Mouse (Mus musculus) small intestine, adult 2 months (tissue): ENCODE data around the gene 1700001J03Rik. TPM values are rescaled to one million over a fixed set of nuclear protein-coding genes. Genes with fewer than 3 reads are reported as not detected.
"Not testable (repeated sequence)": the region's sequence is repeated elsewhere in the genome, so short reads cannot be mapped to it uniquely, and the experiment has no call there.

Experiments
- H3K27ac ChIP-seq: fragments of 200-500 bp; 2 replicates; pipeline ENCODE4 v1.5.1; 2012; ENCODE audit warnings: low read depth, low read length, control low read depth, inconsistent platforms; ENCODE audit not compliant: insufficient read depth
- H3K27me3 ChIP-seq: fragments of 200-500 bp; 2 replicates; pipeline ENCODE4 v1.6.1; 2012; ENCODE audit warnings: mild to moderate bottlenecking, moderate library complexity, low read length, inconsistent platforms; ENCODE audit not compliant: control insufficient read depth, insufficient read depth
- H3K36me3 ChIP-seq: fragments of 200-500 bp; 2 replicates; pipeline ENCODE4 v1.6.1; 2012; ENCODE audit warnings: mild to moderate bottlenecking, low read length, control low read depth, inconsistent platforms; ENCODE audit not compliant: control insufficient read depth, insufficient read depth
- H3K4me1 ChIP-seq: fragments of 200-500 bp; 2 replicates; pipeline ENCODE4 v1.6.1; 2012; ENCODE audit warnings: low read length, inconsistent platforms, mixed read lengths; ENCODE audit not compliant: control insufficient read depth, insufficient read depth, insufficient read length
- H3K4me3 ChIP-seq: fragments of 200-500 bp; 2 replicates; pipeline ENCODE4 v1.5.1; 2012; ENCODE audit warnings: low read depth, mild to moderate bottlenecking, control low read depth, inconsistent platforms, low read length, moderate library complexity
- CTCF ChIP-seq: fragments of 200-500 bp; IDR thresholded peaks from 2 replicates; pipeline ENCODE4 v1.5.1; 2012; ENCODE audit warnings: low read depth, mild to moderate bottlenecking, control low read depth, inconsistent platforms, low read length, moderate library complexity, mixed read lengths; ENCODE audit not compliant: insufficient replicate concordance, insufficient read length; ENCODE audit errors: extremely low read depth
- POLR2A ChIP-seq: fragments of 200-500 bp; IDR thresholded peaks from 2 replicates; pipeline ENCODE4 v1.6.1; 2012; ENCODE audit warnings: low read depth, mild to moderate bottlenecking, control low read depth, inconsistent platforms, low read length, moderate library complexity
- WGBS: fragments of 180-500 bp; shearing (Covaris S2); methylation state at CpG from one replicate; pipeline ENCODE4 v1.1.7; 2018; 5-methylcytosine and 5-hydroxymethylcytosine counted together
- polyA plus RNA-seq: library from polyadenylated mRNA; depleted of rRNA; stranded (reverse); fragments of >200 nt; gene quantifications from 2 replicates; pipeline ENCODE4 v1.2.3, GENCODE M21; 2012

The 1700001J03Rik gene
- polyA plus RNA-seq, 1 experiment, result 0.33 TPM

DNA sequence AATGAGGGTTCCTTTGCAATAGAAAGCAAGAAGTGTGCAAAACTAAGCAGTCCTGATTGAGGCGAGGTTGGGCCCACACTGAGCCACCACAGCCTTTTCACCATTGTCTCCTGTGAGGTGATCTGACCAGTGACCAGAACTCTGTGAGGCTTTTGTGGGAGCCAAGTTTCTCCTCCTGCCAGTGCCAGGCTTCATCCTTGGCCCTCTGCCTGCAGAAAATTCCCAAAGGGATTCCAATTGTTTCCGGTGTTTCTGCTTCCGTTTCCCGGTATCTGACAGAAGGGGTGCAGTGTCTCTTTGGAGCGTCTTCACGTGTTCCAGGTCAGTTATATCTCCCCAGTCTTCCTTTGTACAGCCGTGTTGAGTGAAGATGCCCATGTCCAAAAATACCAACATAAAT, 3.6 kb upstream of the 1700001J03Rik start:
- Histone ChIP-seq H3K27me3 (no peaks in the 10 kb centered on the region), H3K4me3 (no peak overlapping the region), H3K36me3 (no peaks in the 10 kb centered on the region), H3K4me1 (no peaks in the 10 kb centered on the region), H3K27ac (no peak overlapping the region)
- TF ChIP-seq CTCF, result no peak
- TF ChIP-seq POLR2A, result no peak
- WGBS, result 90% methylated on average over 7 of the region's 7 CpGs

DNA sequence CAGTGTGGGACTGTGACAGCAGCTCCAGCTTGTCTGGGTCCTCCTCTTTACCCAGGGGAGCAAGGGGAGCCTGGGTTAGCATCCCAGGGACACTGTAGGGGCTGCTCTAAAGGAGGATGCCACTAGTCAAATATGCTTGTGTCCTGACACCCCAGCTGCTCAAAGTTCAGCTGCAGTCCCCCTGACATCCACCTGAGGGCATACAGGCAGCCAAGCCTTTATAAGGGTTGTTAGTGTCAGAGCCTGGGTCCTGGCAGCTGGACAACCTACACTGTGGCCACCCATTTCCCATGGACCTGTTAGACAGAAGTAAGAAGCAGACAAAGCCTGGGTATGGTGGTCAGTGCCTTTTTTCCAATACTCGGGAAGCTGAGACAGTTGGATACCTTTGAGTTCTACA, 3.0 kb upstream of the 1700001J03Rik start:
- H3K4me3 ChIP-seq, result no peak overlapping the region
- 86% methylated on average over 1 of the region's 1 CpGs for WGBS
- H3K27ac ChIP-seq, result no peak overlapping the region
- no peaks in the 10 kb centered on the region for H3K36me3 ChIP-seq
- TF ChIP-seq POLR2A, result no peak
- no peak for TF ChIP-seq CTCF
- H3K4me1 ChIP-seq, result no peaks in the 10 kb centered on the region
- H3K27me3 ChIP-seq, result no peaks in the 10 kb centered on the region

DNA sequence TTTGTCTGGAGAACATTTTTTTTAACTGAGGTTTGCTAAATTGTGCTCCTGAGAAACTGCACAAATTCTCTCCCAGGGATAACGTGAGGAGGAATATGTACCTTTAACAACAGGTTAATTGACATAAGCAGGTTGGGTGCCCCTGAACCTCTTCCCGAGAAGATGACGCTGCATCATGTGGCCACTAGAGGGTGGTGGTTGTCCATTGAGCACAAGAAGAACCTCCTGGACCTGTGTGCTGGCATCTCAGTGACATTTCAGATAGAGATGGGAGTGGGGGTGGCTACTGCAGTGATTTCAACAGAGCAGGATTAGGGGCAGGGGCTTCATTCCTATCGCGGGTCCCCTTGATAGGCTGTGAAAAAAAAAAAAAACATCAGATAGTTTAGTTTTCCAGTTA, 2.3 kb upstream of the 1700001J03Rik start:
- H3K27me3 ChIP-seq, H3K27ac ChIP-seq, H3K4me3 ChIP-seq, H3K4me1 ChIP-seq, H3K36me3 ChIP-seq: not testable (repeated sequence)
- TF ChIP-seq CTCF, result peak; percentile 73
- WGBS, result 12% methylated on average over 5 of the region's 5 CpGs

DNA sequence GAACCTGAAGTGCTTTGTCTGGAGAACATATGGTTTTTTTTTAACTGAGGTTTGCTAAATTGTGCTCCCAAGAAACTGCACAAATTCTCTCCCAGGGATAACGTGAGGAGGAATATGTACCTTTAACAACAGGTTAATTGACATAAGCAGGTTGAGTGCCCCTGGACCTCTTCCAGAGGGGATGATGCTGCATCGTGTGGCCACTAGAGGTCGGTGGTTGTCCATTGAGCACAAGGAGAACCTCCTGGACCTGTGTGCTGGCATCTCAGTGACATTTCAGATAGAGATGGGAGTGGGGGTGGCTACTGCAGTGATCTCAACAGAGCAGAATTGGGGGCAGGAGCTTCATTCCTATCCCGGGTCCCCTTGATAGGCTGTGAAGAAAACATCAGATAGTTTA, 12.4 kb downstream of the 1700001J03Rik start:
- not testable (repeated sequence) for H3K36me3 ChIP-seq, H3K4me1 ChIP-seq, H3K27ac ChIP-seq, H3K4me3 ChIP-seq, H3K27me3 ChIP-seq
- 37% methylated on average over 4 of the region's 4 CpGs for WGBS

DNA sequence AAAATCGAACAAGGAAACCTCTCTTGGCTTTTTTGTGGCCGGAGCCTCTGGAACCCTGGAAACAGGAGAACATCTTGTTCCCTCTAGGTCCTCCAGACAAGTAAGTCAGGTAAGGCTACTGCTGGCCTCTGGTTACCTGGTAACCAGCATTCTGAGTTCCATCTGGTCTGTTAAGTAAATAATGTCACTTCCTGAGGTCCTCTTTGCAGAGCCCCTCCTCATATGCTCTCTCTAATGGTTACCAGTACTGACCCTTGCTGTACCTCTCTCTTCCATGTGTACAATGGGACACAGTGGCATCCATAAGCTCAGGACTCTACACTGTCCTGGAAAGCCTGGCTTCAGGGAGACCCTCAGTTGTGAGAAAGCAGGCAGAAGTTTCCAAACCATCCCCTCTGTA, 14.5 kb downstream of the 1700001J03Rik start, which contains the start of gene Gm6309:
TSS of gene Gm6309 (minus strand) at position 101 of the 400 bp plus-strand sequence.
- 72% methylated on average over 2 of the region's 2 CpGs for WGBS
- H3K36me3 ChIP-seq, H3K27me3 ChIP-seq, H3K4me1 ChIP-seq, H3K27ac ChIP-seq, H3K4me3 ChIP-seq: not testable (repeated sequence)

DNA sequence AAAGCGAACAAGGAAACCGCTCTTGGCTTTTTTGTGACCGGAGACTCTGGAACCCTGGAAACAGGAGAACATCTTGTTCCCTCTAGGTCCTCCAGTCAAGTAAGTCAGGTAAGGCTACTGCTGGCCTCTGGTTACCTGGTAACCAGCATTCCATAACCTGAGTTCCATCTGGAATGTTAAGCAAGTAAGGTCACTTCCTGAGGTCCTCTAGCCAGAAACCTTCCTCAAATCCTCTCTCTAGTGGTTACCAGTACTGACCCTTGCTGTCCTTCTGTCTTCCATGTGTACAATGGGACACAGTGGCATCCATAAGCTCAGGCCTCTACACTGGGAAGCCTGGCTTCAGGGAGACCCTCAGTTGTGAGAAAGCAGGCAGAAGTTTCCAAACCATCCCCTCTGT, 24.7 kb downstream of the 1700001J03Rik start, which contains the start of gene Gm5565:
TSS of gene Gm5565 (minus strand) at position 101 of the 400 bp plus-strand sequence.
- not testable (repeated sequence) for H3K27ac ChIP-seq, H3K4me3 ChIP-seq, H3K27me3 ChIP-seq, H3K4me1 ChIP-seq, H3K36me3 ChIP-seq
- 100% methylated on average over 3 of the region's 3 CpGs for WGBS

DNA sequence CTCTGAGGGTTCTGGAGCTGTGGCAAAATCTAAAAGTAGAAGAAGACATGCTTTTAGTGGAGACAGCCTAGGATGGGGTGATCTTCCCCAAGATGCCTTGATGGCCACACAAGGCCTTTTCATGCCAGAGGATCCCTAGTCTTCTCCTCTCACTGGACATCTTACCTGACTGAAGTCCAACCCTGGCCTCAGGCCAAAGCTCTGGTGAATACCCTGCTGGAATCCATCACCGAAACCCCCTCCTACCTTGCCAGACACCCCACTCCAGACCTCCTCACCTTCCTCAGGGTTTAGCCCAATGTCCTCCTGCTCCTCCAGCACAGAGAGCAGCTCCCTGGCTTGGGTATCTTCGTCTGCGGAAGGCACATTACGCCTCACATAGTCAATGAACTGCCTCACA, 26.8 kb downstream of the 1700001J03Rik start:
- H3K4me3 ChIP-seq, H3K27me3 ChIP-seq, H3K36me3 ChIP-seq, H3K4me1 ChIP-seq, H3K27ac ChIP-seq: not testable (repeated sequence)
- WGBS, result 98% methylated on average over 4 of the region's 4 CpGs

DNA sequence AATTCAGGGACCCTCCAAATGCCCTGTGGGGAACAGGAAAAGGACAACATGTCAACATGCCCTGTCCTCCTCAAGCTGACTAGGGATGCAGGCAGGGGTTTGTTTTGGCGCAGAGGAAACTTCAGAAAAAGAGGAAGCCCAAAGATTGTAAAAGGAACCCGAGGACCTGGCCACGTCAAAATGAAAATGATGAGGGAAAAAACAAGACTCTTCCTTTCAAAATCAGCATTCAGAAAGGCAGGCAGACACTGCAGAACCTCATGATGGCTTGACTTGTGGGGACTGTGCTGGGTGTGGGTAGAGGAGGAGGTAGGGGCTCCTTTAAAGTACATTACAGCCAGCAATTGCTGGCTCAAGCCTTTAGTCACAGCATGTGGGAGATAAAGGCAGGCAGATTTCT, 34.6 kb downstream of the 1700001J03Rik start:
- no peak overlapping the region for H3K4me3 ChIP-seq
- TF ChIP-seq CTCF (no peak), POLR2A (no peak)
- no peaks in the 10 kb centered on the region for H3K27me3 ChIP-seq
- no peaks in the 10 kb centered on the region for H3K36me3 ChIP-seq
- no peak overlapping the region for H3K27ac ChIP-seq
- 82% methylated on average over 3 of the region's 3 CpGs for WGBS
- no peaks in the 10 kb centered on the region for H3K4me1 ChIP-seq
